Mouse (Mus musculus) thymus, postnatal 36 days (tissue): ENCODE measurements around the gene Nabp1.

ENCODE experiments used
- DNase-seq, 2 experiments: peaks; one replicate each; pipeline ENCODE4 v3.0.0; 2022; ENCODE audit warnings: mixed read lengths in 2 of 2

Gene Nabp1

GRCm38 (mm10) chr1:51478262-51479026 is at the start of gene Nabp1:
TSS of gene Nabp1 (minus strand) at chr1:51478425.
- DNase-seq = peak; percentile 99

GRCm38 (mm10) chr1:51525563-51526265 is 47.5 kb upstream of the Nabp1 start:
- no peak for DNase-seq

DNA sequence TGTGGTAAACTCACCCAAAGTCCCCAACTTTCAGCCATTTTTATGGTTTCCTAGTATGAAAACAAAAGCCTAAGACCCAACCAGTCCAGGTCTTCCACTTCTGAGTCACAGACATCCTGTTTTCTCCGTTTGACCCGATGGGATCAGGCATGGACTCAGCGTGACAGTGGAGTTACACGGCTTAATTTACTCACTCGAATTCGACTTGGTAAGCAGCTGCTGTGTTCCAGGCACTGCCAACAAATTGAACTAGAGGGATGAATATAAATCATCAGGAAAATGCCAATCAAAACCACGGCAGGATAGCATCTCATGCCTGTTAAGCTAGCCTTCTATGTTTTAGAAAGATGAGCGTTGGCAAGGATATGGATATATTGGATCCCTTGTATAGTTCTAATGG is 43.4 kb upstream of the Nabp1 start:
- DNase-seq = no peak

DNA sequence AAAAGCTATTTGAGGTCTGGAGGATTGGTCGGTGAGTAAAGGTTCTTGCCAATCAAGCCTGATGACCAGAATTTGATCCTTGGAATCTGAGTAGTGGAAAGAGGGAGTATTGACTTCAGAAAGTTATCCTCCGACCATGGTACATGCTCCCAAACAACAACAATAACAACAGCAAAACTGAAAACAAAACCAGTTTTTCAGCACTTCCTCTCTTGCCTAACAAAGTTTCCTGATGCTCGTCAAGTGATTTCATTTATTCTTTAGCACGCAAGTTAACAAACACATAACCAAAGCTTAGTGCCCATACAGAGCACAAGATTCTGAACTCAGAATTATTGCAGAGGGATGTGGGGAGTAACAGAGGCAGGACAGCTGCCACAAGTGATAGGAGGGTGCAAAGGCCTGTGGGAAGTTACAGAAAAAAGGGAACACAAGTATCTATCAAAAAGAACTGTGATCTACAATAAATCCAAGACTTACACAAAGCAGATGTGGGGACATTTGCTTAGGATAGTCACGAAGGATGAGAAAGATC is 42.1 kb upstream of the Nabp1 start:
- no peak for DNase-seq

DNA sequence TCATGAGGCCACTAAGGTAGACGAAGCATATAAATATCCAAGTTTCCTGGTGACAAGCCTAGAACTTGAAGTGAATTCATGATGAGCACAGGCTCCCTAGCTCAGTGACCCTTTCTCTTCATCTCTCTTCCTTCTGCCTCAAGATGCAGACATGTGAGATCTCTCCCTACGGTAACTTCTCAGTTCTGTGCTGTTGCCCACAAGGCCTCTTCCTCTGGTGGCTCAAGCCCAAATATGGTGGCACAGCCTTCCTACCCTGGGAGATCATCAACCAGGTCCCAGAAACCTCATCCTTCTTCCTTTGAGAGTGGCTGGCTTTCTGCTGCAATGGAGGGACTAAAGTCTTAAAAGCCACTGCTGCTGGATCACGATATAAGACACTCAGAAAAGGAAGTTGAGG is 40.9 kb upstream of the Nabp1 start:
- no peak for DNase-seq

GRCm38 (mm10) chr1:51515625-51516024 is 37.4 kb upstream of the Nabp1 start:
- no peak for DNase-seq

GRCm38 (mm10) chr1:51515041-51515440 is 36.8 kb upstream of the Nabp1 start:
- DNase-seq = no peak

DNA sequence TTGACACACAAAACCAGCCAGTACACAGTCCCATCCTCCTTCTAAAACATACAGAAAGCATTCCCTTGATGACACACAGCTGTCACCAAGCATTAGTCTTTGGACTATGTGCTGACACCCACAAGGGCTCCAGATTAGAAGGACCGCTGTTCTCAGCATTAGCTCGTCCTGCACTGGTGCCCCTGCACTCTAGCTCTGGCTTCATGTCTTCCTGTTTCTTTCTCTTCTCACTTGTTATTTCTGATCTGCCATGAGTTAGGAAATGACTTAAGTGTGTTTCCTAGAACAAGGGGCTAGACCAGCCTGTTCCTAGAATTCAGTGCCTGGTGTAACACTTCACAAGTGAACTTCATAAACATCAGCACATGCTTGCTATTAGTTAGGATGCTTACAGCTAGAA is 36.2 kb upstream of the Nabp1 start:
- no peak for DNase-seq

GRCm38 (mm10) chr1:51513059-51513713 is 35.0 kb upstream of the Nabp1 start:
- DNase-seq = no peak

DNA sequence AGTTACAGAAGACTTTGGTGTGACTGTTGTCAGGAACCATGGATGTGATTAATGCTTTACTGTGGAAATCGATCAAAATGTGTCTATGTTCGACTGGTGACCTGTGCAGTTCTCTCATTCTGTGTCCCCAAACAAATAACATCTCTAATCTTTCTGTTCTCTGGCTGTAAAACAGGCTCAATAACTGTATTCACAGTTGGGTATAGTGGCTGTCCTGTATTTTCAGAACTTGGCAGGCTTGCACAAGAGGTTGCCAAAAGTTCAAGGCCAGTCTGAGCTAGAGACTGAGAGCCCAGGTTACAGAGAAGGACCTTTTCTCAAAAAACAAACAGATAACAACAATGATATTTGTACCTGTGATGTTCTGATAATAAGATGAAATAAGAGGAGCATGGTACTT is 34.1 kb upstream of the Nabp1 start:
- DNase-seq = no peak

GRCm38 (mm10) chr1:51509776-51510175 is 31.6 kb upstream of the Nabp1 start:
- no peak for DNase-seq

GRCm38 (mm10) chr1:51509083-51509482 is 30.9 kb upstream of the Nabp1 start:
- peak; percentile 17 to 26 for DNase-seq

DNA sequence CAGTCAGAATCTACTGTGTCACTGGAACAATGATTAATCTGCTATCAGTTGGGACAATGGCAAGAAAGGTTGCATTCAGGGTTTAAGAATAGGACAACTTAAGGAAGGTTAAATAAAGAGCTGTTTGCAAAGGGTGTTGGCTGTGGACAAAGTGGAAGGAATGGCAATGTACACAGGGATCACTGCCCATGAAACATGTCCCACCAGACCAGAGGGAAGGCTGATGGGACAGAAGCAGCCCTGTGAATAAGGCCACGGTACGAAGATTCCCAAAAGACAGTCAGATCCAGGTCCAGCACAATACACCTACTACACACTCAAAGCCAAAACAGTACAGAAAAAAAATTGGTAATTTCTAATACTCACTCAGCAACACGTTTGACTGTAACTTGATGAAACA is 30.3 kb upstream of the Nabp1 start:
- DNase-seq = no peak

DNA sequence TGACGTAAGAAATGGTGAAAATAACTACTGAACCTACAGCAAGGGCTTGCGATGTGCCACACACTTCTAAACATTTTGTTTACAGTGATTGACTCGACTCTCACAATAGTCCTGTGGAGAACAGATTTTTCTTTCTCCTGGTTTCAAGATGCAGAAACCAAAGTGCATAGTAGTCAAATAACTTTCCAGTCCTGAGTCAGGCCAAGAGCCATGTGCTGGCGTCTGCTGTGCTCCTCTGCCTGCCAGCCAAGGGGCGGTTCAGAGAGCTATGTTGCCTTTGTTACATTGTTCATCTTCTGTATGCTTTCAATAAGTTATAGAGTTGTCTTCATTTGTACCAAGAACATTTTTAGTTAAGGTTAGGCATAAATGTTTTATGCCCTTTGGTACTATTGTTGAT is 29.2 kb upstream of the Nabp1 start:
- DNase-seq = no peak

DNA sequence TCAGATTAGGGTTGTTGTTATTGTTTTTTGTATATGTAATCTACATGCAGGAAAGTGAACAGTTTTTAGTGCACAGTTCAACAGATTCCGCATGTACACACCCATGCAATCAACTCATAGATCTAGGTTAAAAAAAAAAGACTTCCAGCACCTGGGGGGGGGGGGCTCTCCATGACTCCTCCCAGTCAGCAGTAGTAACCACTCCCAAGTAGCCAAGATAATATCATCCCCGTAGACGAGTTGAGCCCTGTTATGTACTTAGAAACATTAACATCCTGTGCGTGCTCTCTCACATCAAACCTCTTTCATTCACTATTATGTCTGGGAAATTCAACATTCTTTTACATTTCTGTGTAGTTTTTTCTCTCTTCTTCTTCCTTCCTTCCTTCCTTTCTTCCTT is 28.0 kb upstream of the Nabp1 start:
- DNase-seq = no peak

DNA sequence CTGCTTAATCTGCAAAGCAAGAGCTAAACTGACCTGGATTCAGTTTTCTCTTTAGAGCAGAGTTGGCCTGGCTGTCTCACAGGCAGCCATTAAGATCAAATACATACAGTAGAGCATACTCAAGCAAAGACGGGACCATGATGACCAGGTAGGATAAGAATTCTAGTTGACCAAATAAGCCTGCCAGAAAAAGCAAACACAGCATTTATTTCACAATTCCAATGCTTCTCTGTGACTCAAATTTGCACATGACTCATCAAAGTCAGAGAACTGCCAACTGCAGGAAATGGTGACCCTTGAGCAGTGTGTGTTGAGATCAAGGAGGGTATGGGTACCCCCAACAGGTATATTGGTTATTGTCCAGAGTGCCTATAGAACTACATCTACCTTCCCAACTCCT is 27.4 kb upstream of the Nabp1 start:
- no peak for DNase-seq

DNA sequence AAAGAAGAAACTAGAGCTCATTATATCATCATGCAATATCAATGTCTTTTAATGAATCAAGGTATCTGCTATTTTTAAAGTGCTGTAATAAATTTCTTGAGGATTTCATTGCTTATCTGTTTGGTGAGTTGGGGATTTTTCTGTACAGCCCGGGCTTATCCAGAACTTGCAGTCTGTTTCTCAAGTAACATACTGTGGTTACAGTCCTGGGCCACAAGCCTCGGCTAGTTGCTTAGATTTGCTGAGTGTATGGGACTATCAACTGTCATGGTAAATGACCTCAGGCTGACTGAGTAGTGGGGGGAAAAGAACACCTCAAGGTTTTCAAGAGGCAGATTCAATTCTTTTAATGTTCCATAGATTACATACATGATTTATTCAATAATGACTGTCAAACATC is 24.8 kb upstream of the Nabp1 start:
- no peak for DNase-seq

GRCm38 (mm10) chr1:51502353-51502752 is 24.1 kb upstream of the Nabp1 start:
- no peak for DNase-seq

DNA sequence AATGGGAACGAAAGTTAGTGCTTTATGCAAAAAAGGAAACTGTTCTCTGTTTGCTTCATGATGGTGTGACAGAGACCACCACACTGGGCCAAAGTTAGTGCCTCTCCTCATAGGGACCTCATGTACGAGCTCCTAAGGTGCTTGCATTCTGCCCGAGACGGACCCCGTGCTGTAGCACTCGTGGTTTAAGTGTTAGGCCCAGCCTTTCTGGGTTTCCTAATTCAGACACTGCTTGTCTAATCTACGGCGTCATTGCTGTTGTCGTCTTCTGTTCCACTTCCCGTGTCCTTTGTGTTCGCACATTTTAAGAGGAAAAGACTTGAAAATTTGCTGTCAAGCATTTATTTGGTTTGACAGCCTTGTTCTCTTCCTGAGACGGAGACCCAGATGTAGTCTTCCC is 23.0 kb upstream of the Nabp1 start:
- DNase-seq = no peak

- DNase-seq = no peak
These were observed 20.4 kb upstream of the Nabp1 start for GRCm38 (mm10) chr1:51498601-51499098.

DNA sequence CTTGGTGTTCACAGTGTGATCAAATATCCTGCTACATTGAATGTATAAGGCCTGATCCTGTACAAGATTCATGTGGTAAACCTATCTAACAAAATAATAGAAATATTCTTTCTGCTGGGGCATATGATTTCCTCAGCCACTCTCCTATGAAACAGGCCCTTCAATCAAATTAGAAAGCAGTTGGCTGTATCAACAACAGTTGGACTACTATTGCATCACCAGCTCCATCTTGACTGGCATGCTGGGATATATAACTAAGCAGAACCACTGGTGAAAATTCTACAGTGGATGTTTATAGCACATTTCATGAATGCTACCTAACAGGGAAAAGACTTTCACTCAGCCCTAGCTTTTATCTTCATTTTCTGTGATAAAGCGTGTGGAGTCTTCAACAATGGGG is 17.9 kb upstream of the Nabp1 start:
- no peak for DNase-seq

DNA sequence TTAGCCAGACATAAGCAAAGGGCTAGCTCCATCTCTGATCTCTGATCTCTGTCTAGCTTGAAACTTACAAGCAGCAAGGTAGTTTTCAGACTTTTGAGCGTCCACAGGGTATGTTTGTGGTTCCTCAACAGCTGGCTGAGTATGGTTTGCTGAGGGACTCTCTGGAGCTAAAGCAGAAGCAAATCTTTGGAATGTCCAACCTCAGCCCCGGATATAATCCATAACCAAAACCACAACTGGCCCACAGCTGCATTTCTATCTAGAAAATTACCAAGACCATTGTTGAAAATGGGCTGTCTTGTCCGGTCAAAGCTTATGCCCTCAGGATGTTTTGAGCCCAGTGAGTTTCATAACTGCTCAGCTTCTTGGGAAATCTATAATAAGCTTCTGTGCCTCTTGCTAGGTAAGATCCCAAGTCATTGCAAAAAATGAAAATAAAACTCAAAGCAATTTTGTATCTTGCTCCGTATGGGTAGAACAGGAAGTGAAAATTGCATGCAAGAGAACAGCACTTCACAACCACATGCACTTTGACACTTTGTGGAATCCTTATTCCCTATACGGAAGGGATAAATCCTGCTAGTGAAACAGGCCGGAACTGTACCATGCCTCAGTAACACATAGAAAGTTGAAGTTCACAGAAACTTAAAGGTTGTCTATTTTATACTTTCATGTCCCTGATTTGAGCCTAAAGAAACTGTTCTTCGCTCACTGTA is 15.5 kb upstream of the Nabp1 start:
- no peak for DNase-seq

- no peak for DNase-seq
These were observed 8.1 kb upstream of the Nabp1 start for GRCm38 (mm10) chr1:51486291-51486690.
